Mouse (Mus musculus) effector memory CD4-positive, alpha-beta T cell, adult 5 months (primary cell): ENCODE results near the gene Taz. TPM values are rescaled to one million over a fixed set of nuclear protein-coding genes. Genes with fewer than 3 reads are reported as not detected.

Experiments
- polyA plus RNA-seq: library from polyadenylated mRNA; unstranded; fragments of 100-300 nt; shearing (Covaris generic); gene quantifications from one replicate; pipeline ENCODE4 v1.2.1, GENCODE M21; 2017

The Taz gene
- polyA plus RNA-seq, result 104 TPM

GRCm38 (mm10) chrX:74281732-74282394, at the start of gene Taz, which contains the start of gene Dnase1l1:
Gene Taz (plus strand): TSS chrX:74281912.
Gene Dnase1l1 (minus strand): TSS chrX:74282337.

GRCm38 (mm10) chrX:74249615-74250014, 32.1 kb upstream of the Taz start, which contains the start of gene Flna:
Gene Flna (minus strand): TSS chrX:74249820.

GRCm38 (mm10) chrX:74254153-74254887, 27.4 kb upstream of the Taz start, which contains the start of gene Emd:
Gene Emd (plus strand): TSS chrX:74254687.

GRCm38 (mm10) chrX:74270062-74270901, 11.4 kb upstream of the Taz start, which contains the start of gene Rpl10:
Gene Rpl10 (plus strand): TSS chrX:74270812.

DNA sequence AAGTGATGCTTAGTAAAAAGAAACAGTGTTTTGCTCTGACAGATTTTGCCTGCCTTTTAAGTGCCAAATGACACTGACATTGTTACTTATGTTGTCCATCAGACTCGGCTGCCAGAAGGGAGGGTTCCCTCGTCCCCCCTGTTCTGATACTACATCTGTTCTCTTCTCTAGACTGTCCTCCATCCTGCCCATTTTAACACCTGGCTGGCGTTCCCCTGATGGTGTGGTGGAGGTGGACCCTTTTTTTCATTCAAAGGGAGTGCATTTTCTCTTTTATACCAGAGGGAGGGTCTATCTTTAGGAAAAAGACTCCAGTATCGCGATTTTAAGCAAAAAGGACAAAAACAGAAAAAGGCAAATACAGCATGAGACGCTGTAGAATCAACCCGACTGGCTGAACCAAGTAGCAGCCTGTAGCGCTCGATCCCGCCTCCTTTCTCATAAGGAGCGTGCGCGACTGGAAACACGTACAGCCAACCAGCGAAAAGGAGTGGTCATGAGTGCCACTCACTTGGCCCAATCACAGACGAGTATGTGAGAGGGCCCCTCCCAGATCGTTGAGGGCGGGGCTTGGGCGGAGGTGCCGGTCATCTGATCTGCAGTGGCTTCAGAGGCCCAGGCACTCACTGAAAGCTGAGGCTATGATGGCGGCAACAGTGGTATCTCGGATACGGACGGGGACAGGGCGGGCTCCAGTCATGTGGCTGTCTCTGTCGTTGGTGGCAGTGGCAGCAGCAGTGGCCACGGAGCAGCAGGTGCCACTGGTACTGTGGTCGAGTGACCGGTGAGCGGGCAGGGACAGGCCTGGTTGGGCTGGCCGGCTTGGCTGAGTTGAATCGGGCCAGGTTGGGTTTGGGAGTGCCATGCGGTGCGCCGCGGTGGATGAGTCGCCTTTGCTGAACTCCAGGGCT, 15.1 kb downstream of the Taz start, which contains the start of gene Atp6ap1:
Atp6ap1 (plus strand) TSS at position 560 of the 911 bp plus-strand sequence.

GRCm38 (mm10) chrX:74304867-74305700, 23.4 kb downstream of the Taz start, which contains the start of gene Gdi1:
Gene Gdi1 (plus strand): TSS chrX:74304998.

GRCm38 (mm10) chrX:74312540-74313464, 31.1 kb downstream of the Taz start, which contains the start of gene Fam50a:
Gene Fam50a (plus strand): TSS chrX:74313033.

DNA sequence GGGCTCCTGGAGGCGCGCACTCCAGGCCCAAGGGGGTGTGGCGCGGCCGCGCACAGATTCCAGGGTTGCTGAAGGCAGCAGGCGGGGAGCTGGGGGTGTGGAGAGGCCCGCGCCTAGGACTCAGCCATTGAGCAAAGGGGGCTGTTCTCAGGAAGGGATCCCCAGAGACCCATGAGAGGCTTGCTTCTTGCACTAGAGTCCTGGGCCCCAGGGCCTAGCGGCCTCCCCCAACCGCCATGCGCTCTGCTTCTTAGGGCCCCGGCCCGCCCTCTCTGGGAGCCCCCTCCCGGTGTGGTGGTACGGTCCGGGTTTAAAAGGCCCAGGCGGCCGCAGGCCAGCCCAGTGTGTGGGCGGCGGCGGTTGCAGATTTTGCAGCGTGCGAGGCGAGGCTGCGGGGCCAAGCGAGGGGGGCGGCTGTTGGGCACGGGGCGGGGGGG, 47.0 kb downstream of the Taz start, which contains the start of gene Plxna3:
Plxna3 (plus strand) TSS at position 342 of the 437 bp plus-strand sequence.

Other genes starting within 250 kb of the Taz start
- gene Opn1mw, start 154.4 kb upstream of the Taz start, polyA plus RNA-seq, result not detected
- gene Mecp2, start 146.5 kb upstream of the Taz start, polyA plus RNA-seq, result 51.2 TPM
- gene Tex28, start 114.1 kb upstream of the Taz start, polyA plus RNA-seq, result not detected
- gene Tktl1, start 104.7 kb upstream of the Taz start, polyA plus RNA-seq, result 0.25 TPM
- gene Flna, start 32.1 kb upstream of the Taz start, polyA plus RNA-seq, result 366 TPM
- 154 TPM for gene Emd, start 27.2 kb upstream of the Taz start, polyA plus RNA-seq
- gene Rpl10, start 11.1 kb upstream of the Taz start, polyA plus RNA-seq, result 119 TPM
- 18.4 TPM for gene Dnase1l1, start 425 bp downstream of the Taz start, polyA plus RNA-seq
- 164 TPM for gene Atp6ap1, start 15.2 kb downstream of the Taz start, polyA plus RNA-seq
- 216 TPM for gene Gdi1, start 23.1 kb downstream of the Taz start, polyA plus RNA-seq
- gene Fam50a, start 31.1 kb downstream of the Taz start, polyA plus RNA-seq, result 57.9 TPM
- 3.4 TPM for gene Plxna3, start 47.2 kb downstream of the Taz start, polyA plus RNA-seq
- gene Lage3, start 71.7 kb downstream of the Taz start, polyA plus RNA-seq, result 16.9 TPM
- gene Ubl4a, start 91.3 kb downstream of the Taz start, polyA plus RNA-seq, result 32.9 TPM
- gene Slc10a3, start 91.4 kb downstream of the Taz start, polyA plus RNA-seq, result 28.0 TPM
- 14.2 TPM for gene Fam3a, start 111.4 kb downstream of the Taz start, polyA plus RNA-seq
- gene Ikbkg, start 111.4 kb downstream of the Taz start, polyA plus RNA-seq, result 39.7 TPM
- gene G6pdx, start 147.3 kb downstream of the Taz start, polyA plus RNA-seq, result 44.5 TPM
- gene Gm6880, start 199.5 kb downstream of the Taz start, polyA plus RNA-seq, result not detected